Mouse (Mus musculus): ENCODE measurements around the gene Sec14l2. TPM values are rescaled to one million over a fixed set of nuclear protein-coding genes. Genes with fewer than 3 reads are reported as not detected.
A peak's percentile ranks its signal among the peaks of the same experiment; 100 is the strongest.

Gene Sec14l2
- 2.6 and 3.0 TPM in 2 replicates for polyA plus RNA-seq (2016; fragmentation: Nextera tagmentation; extraction: Ambion mirVana)

DNA sequence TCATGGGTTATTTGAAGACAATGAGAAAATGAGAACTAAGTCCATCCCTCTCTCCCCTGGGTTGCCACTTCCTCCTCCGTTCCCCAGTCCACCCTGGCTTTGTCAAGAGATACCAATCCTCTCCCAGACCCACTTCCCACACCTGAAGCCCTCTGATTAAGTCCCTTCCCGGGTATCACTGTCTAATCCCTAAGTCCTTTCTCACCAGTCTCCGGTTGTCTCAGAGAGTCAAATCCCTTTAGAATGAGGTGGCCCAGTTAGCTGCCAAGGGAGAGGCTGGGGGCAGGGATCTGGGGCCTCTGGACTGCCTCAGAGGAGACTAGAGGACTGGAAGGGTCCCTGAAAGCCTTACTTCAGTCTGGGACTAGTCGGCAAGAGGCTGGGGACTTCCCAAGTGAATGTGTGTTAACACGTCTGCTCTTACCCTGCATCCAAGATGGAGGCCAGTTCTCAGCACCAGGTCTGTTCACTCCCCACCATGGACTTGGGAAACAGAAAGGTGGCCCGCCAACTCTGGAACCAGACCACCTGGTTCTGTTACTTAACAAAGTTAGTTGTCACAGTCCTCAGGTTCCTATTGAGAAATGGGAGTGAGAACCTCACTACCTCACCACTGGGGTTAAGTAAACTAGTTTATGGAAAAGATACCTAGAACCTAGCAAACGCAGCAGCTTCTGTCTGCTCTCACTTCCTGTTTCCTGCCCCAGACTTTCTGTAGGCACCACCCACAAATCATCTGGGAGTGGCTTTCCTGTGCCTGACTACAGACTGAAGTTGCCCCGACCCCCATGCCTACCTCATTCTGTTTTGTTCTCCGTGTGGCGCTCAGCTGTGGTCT, at the start of gene Sec14l2:
TSS of gene Sec14l2 (minus strand) at position 674 of the 838 bp plus-strand sequence.
- Histone ChIP-seq H3K4me3 (no peak within 1 kb of the TSS), H3K9me3 (peaks cover 21% of the 10 kb centered on the region), H3K4me1 (replicated peaks) (peaks cover 11% of the 10 kb centered on the region), H3K27ac (no peak within 1 kb of the TSS), H3K27me3 (ENCODE audit: insufficient read depth, poor library complexity, severe bottlenecking) (peaks cover 30% of the 10 kb centered on the region), H3K36me3 (no peaks in the 10 kb centered on the region)
- DNase-seq (ENCODE audit: low spot score), result no peak
- 82% methylated on average over 10 of the region's 10 CpGs for WGBS

DNA sequence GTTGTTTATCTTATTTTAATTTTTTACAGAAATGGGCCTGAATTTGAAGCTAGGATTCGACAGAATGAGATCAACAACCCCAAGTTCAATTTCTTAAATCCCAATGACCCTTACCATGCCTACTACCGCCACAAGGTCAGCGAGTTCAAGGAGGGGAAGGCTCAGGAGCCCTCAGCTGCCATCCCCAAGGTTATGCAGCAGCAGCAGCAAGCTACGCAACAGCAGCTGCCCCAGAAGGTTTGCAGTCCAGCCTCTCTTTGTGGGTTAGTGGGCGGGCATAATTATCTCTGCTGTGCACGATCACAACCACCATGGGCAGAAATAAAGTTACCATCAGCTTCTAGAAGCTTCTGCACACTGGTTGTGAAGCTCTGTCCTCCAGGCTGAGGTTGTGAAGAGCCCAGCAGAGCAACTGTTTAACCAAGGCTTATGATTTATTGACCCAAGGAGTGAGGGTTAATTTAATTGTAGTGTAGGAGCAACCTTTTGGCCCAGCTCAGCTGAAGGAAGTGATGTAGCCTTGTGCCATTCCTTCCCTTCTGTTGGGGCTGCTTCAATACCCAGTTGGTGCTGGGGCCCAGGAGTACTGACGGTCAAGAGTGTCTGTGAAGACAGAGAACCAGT, 43.4 kb upstream of the Sec14l2 start:
- Histone ChIP-seq H3K9me3 (no peaks in the 10 kb centered on the region), H3K27me3 (ENCODE audit: insufficient read depth, poor library complexity, severe bottlenecking) (no peaks in the 10 kb centered on the region), H3K36me3 (peaks cover 99% of the 10 kb centered on the region), H3K27ac (no peak overlapping the region), H3K4me3 (no peak overlapping the region), H3K4me1 (replicated peaks) (peaks cover 26% of the 10 kb centered on the region)
- WGBS, result 90% methylated on average over 7 of the region's 7 CpGs
- no peak for DNase-seq (ENCODE audit: low spot score)

DNA sequence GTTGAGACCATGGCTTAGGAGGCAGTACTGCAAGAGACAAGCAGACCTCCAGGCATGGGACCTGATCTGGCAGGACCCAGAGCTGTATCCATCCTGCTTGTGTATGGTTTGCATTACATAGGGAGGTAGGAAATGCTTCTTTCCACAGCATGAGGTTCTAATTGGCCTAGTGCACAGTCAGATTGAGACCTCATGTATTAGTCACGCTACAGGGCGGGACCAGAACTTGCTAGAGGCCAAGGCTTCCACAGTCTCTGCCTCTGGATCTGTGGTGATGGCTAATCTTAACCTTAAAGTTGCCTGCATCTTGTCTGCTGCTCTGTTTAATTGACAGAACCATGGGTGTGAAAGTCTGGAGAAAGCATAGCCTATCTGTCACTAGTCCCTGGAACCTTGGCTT, 41.5 kb upstream of the Sec14l2 start:
- Histone ChIP-seq H3K4me1 (replicated peaks) (peaks cover 38% of the 10 kb centered on the region), H3K27me3 (ENCODE audit: insufficient read depth, poor library complexity, severe bottlenecking) (no peaks in the 10 kb centered on the region), H3K9me3 (no peaks in the 10 kb centered on the region), H3K36me3 (peaks cover 87% of the 10 kb centered on the region), H3K27ac (no peak overlapping the region), H3K4me3 (no peak overlapping the region)
- DNase-seq (ENCODE audit: low spot score), result no peak
- 92% methylated on average over 2 of the region's 2 CpGs for WGBS

DNA sequence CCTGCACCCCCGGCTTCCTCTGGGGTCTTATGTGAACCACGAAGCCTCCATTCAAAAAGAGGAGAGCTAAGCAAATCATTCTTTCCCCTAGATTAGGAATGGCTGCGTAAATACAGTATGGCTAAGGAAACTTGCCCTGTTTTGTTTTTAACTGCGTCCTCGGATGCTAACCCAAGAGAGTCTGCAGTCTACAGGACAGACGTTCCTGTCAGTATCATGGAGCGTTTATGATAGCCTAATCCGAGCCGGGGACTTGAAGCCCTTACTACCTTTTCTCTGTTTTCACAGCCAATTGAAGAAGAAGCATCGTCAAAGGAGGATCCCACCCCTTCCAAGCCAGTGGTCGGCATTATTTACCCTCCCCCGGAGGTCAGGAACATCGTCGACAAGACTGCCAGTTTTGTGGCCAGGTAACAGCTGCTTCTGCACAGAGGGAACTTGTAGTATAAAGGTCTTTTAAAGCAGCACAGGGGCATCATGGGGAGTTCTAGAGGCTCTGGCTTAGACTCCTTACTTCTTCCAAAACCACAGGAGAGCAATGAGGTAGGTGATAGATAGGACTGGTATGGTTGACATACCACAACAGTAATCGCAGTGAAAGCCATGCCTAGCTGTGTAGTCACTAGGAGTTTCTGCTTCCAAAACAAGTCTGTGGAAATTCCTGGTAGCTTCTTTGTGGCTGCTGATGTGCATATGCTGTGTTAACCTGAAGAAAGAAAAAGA, 37.7 kb upstream of the Sec14l2 start:
- H3K27me3 ChIP-seq (ENCODE audit: insufficient read depth, poor library complexity, severe bottlenecking), result no peaks in the 10 kb centered on the region
- H3K4me1 ChIP-seq (replicated peaks), result peaks cover 47% of the 10 kb centered on the region
- 9% methylated on average over 15 of the region's 15 CpGs for WGBS
- peaks cover 49% of the 10 kb centered on the region for H3K36me3 ChIP-seq
- H3K4me3 ChIP-seq, result peak overlapping the region; percentile 69
- no peaks in the 10 kb centered on the region for H3K9me3 ChIP-seq
- DNase-seq (ENCODE audit: low spot score), result no peak
- peak overlapping the region; percentile 96 for H3K27ac ChIP-seq

DNA sequence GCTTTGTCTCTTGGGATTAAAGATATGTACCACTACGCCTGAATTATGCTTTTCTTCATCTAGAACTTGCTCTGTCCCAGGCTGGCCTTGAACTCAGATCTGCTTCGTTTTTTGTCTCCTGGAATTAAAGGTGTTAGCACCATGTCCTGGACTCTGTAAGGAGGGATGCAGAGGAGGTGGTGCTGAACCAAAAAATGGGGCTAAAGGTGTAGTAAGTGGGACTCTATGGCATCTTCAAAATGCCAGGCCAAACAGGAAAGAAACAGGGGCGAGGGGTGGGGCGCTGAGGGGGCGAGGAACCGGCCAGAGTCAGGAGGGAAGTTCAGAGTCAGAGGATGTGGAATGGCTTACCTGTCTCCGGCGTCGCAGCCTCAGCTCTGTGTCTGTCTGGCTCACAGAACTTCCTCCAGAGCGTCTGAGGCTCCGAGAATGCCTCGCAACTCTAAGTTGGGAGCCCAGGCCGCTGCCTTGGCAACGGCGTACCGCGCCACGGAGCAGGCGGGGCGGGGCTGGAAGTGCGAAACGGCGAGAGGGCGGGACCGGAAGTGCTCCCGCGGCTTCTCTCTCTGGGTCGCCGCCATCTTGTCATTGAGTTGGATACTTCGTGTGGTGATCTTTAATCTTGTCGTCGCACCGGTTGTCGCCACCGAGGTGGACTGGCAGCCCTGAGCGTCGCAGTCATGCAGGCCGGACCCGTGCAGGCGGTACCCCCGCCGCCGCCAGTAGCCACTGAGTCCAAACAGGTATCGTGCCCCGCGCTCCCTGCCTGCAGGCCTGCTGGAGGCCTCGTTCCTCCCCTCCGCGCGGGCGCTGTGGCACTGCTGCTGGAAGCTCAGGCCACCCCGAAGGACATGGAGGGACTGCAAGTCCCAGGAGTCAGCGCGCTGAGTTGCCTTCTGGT, 36.8 kb upstream of the Sec14l2 start, which contains the start of the genes Ccdc157 and Sf3a1:
TSS of gene Ccdc157 (minus strand) at position 486 of the 901 bp plus-strand sequence.
TSS of gene Sf3a1 (plus strand) at position 543 of the 901 bp plus-strand sequence.
- peaks cover 40% of the 10 kb centered on the region for H3K36me3 ChIP-seq
- peaks cover 47% of the 10 kb centered on the region for H3K4me1 ChIP-seq (replicated peaks)
- WGBS, result 1% methylated on average over 54 of the region's 54 CpGs
- H3K27ac ChIP-seq, result peak within 1 kb of the TSS; percentile 96
- peak within 1 kb of the TSS; percentile 69 for H3K4me3 ChIP-seq
- peak; percentile 94 for DNase-seq (ENCODE audit: low spot score)
- H3K9me3 ChIP-seq, result no peaks in the 10 kb centered on the region
- H3K27me3 ChIP-seq (ENCODE audit: insufficient read depth, poor library complexity, severe bottlenecking), result no peaks in the 10 kb centered on the region

DNA sequence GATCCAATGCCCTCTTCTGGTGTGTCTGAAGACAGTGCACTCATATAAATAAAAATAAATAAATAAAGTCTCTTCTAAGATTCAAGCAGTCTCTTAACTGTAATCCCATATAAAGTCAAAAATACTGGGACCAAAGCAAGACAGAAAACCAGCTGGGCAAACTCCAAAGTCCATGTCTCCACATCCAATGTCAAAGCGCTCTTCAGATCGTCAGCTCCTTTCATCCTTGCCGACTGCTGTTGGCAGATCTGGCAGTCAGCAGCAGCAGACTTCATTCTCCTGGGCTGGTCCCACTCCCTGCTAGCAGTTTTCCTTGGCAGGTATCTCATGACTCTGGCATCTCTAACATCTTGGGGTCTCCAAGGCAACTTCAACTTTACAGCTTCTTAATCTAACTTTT, 35.5 kb upstream of the Sec14l2 start:
- Histone ChIP-seq H3K9me3 (no peaks in the 10 kb centered on the region), H3K27me3 (ENCODE audit: insufficient read depth, poor library complexity, severe bottlenecking) (no peaks in the 10 kb centered on the region), H3K4me1 (replicated peaks) (peaks cover 37% of the 10 kb centered on the region), H3K4me3 (no peak overlapping the region), H3K27ac (no peak overlapping the region), H3K36me3 (peaks cover 31% of the 10 kb centered on the region)
- no peak for DNase-seq (ENCODE audit: low spot score)
- 94% methylated on average over 3 of the region's 3 CpGs for WGBS

DNA sequence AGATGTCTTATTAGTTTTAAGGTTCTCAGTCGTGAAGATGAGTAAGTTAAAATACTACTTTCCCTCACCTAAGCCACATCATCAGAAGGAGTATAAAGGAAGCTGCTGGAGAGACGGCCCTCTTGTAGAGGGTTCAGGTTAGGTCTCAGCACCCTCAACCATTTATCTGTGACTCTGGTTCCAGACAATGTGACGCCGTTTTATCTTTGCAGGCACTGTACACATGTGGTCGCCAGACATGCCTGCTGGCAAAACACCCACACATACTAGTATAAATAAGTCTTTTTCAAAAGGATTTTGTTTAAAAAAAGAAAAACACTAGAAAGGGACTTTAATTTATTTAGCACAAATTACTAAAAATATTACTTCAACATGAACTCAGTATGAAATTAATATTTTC, 32.4 kb upstream of the Sec14l2 start:
- Histone ChIP-seq H3K4me3 (no peak overlapping the region), H3K27me3 (ENCODE audit: insufficient read depth, poor library complexity, severe bottlenecking) (no peaks in the 10 kb centered on the region), H3K27ac (no peak overlapping the region), H3K36me3 (peaks cover 13% of the 10 kb centered on the region), H3K9me3 (no peaks in the 10 kb centered on the region), H3K4me1 (replicated peaks) (peaks cover 12% of the 10 kb centered on the region)
- WGBS, result 87% methylated on average over 5 of the region's 5 CpGs
- no peak for DNase-seq (ENCODE audit: low spot score)

DNA sequence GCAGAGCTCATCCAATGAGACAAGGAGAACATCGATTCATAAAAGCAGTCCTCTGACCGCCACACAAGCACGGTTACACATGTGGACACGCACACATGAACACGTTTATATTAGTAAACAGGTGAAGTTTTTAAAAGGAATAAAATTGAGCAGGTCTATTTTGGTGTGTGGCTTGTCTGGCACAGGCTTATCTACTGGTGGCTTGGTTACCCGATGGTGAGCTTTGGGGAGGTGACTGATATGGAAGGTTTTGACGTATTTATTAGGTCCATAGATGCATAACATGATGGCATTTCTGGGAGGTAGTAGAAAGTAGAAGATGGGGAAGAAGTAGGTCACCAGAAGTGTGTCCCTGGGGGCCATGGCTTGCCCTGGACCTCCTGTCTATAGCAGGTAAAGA, 30.5 kb upstream of the Sec14l2 start:
- Histone ChIP-seq H3K4me3 (no peak overlapping the region), H3K27me3 (ENCODE audit: insufficient read depth, poor library complexity, severe bottlenecking) (no peaks in the 10 kb centered on the region), H3K4me1 (replicated peaks) (no peaks in the 10 kb centered on the region; the same call in 1 of the 2 replicates), H3K36me3 (peaks cover 16% of the 10 kb centered on the region), H3K9me3 (no peaks in the 10 kb centered on the region), H3K27ac (no peak overlapping the region)
- WGBS, result 95% methylated on average over 7 of the region's 7 CpGs
- no peak for DNase-seq (ENCODE audit: low spot score)

DNA sequence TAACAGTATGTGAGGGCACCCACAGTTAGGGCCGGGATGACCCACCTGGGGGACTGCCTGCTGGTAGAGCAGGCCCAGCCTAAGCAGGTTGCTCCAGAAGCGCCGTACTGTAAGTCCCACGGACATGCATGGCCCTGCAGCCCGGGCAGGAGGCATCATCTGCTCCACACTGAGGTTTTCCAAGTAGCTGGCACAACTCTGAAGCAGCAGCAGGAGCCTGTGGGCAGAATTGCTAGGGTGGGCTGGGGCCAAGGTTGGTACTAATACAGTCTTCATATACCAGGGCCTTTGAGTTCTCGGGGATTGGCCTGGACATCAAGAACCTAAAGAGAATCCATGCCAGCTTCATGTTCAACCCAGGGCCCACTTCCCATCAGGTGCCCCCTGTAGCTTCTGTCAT, 26.7 kb upstream of the Sec14l2 start:
- Histone ChIP-seq H3K4me1 (replicated peaks) (no peaks in the 10 kb centered on the region), H3K36me3 (peaks cover 37% of the 10 kb centered on the region), H3K27me3 (ENCODE audit: insufficient read depth, poor library complexity, severe bottlenecking) (no peaks in the 10 kb centered on the region), H3K4me3 (no peak overlapping the region), H3K27ac (no peak overlapping the region), H3K9me3 (no peaks in the 10 kb centered on the region)
- no peak for DNase-seq (ENCODE audit: low spot score)
- WGBS, result 89% methylated on average over 6 of the region's 6 CpGs

DNA sequence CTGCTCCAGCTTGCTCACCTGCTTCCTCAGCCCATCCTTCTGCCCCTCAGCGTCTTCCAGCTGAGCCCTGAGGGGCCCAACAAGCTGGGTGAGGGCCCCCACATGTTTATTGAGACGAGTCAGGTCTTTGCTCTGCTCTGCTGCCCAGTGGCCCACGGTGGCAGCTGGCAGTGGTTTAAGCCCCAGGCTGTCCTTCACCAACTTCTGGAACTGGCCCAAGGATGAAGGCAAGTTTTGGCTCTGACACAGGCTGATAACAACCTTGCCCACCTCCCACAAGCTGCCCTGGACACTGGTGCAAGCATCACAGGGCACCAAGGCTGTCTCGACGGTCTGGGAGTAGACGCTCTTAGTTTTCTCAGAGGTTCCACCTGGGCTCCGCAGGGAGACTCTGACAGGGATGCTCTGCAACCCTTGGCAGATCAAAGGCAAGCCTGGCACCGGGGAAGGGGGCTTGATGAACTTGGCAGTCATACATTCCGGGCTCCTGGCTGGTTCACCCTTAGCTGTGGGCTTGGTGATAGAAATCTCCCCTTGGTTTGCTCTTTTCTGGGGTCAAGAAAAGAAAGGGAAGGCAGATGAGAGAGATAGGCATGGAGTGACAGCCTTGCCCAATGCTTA, 25.4 kb upstream of the Sec14l2 start:
- whole genome bisulfite sequencing, result 89% methylated on average over 9 of the region's 9 CpGs
- H3K9me3 ChIP-seq, result no peaks in the 10 kb centered on the region
- peaks cover 45% of the 10 kb centered on the region for H3K36me3 ChIP-seq
- 0 out of 2 replicates have a peak overlapping the region, but pooled peaks have one; percentile 23 for H3K27ac ChIP-seq
- H3K4me3 ChIP-seq, result no peak overlapping the region
- no peaks in the 10 kb centered on the region for H3K27me3 ChIP-seq (ENCODE audit: insufficient read depth, poor library complexity, severe bottlenecking)
- no peaks in the 10 kb centered on the region for H3K4me1 ChIP-seq (replicated peaks)
- no peak for DNase-seq (ENCODE audit: low spot score)

DNA sequence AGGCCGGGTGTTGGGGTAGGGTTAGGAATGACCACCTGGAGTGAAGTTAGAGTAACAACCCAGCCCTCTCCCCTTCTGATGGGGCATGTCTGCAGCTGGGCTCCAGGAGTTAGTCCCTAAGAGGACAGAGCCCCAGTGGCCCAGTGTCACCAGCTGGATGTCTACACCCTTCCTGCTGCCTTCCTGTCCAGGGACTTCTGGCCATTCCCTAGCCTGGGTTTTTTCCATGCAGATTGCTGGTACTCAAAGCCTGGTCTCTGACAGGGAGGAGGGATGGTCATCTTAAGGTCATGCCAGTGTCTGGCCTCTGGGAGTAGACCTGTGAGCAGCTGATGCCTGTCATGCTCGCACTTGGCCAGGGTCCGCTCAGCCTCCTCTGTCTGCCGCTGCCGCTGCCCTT, 24.9 kb upstream of the Sec14l2 start:
- no peak for DNase-seq (ENCODE audit: low spot score)
- Histone ChIP-seq H3K27ac (0 out of 2 replicates have a peak overlapping the region, but pooled peaks have one; percentile 23), H3K36me3 (peaks cover 50% of the 10 kb centered on the region), H3K4me1 (replicated peaks) (no peaks in the 10 kb centered on the region), H3K4me3 (no peak overlapping the region), H3K27me3 (ENCODE audit: insufficient read depth, poor library complexity, severe bottlenecking) (no peaks in the 10 kb centered on the region), H3K9me3 (no peaks in the 10 kb centered on the region)
- 92% methylated on average over 5 of the region's 5 CpGs for WGBS
